In genomic region chr8:120736486-120736885, GRCm38 (mm10) we compare ENCODE assay signal across 9 mouse cellular contexts. TPM values are rescaled to one million over a fixed set of nuclear protein-coding genes. Genes with fewer than 3 reads are reported as not detected.
DNase-seq lines count a peak whose midpoint lies in the region; ATAC-seq and TF ChIP-seq lines count a peak whose summit lies in the region.
"Had no signal": no experiment of that assay in that cellular context is flagged by ENCODE, and none has a peak within 500 bp of the region (broad histone marks: within the 10 kb centered on the region; RNA-seq: fewer than 3 reads in every experiment).

No protein-coding gene starts in this region.

- no peak for ATAC-seq in kidney, embryonic 14.5 days (ENCODE audit: low FRiP score, low TSS enrichment)
- ATAC-seq in lung, postnatal 0 days: peak; percentile 55

- H3K4me3 ChIP-seq in bone marrow, adult 2 months (replicated peaks; ENCODE audit: control insufficient read depth, low read depth, low read length): peak overlapping the region; percentile 78
- H3K4me3 ChIP-seq in kidney, embryonic 14.5 days (ENCODE audit: low read length): peak overlapping the region; percentile 42
- H3K4me3 ChIP-seq in lung, postnatal 0 days (ENCODE audit: low read depth, low read length): peak overlapping the region; percentile 38
- H3K4me3 ChIP-seq in small intestine, adult 2 months (ENCODE audit: low read depth, low read length): peak overlapping the region; percentile 85

- TF ChIP-seq POLR2A in bone marrow, adult 2 months (IDR thresholded peaks at IDR 0.05; ENCODE audit: borderline replicate concordance, control insufficient read depth, low read depth, low read length): no peak
- TF ChIP-seq POLR2A in small intestine, adult 2 months (IDR thresholded peaks at IDR 0.05; ENCODE audit: low read depth, low read length): no peak

- H3K4me2 ChIP-seq in kidney, embryonic 14.5 days (replicated peaks; ENCODE audit: low read depth, low read length): peak overlapping the region; percentile 88
- H3K4me2 ChIP-seq in lung, postnatal 0 days (replicated peaks; ENCODE audit: low read depth, low read length): peak overlapping the region; percentile 69

- peak overlapping the region; percentile 28; the same call in 1 of the 2 replicates for H3K9ac ChIP-seq in kidney, embryonic 14.5 days (ENCODE audit: low read depth, low read length)
- H3K9ac ChIP-seq in lung, postnatal 0 days (replicated peaks; ENCODE audit: low read depth): 0 out of 2 replicates have a peak overlapping the region, but pooled peaks have one; percentile 1

- H3K9me3 ChIP-seq in kidney, embryonic 14.5 days (ENCODE audit: control insufficient read depth, low read length): no peaks in the 10 kb centered on the region
- no peaks in the 10 kb centered on the region for H3K9me3 ChIP-seq in lung, postnatal 0 days (ENCODE audit: low read length)

- peaks cover 21% of the 10 kb centered on the region for H3K27me3 ChIP-seq in kidney, embryonic 14.5 days (ENCODE audit: control insufficient read depth, insufficient read depth, low read length)
- peaks cover 11% of the 10 kb centered on the region; the same call in 1 of the 2 replicates for H3K27me3 ChIP-seq in lung, postnatal 0 days (replicated peaks; ENCODE audit: insufficient read depth, low read length)
- no peaks in the 10 kb centered on the region for H3K27me3 ChIP-seq in small intestine, adult 2 months (ENCODE audit: control insufficient read depth, insufficient read depth, low read length)

- DNase-seq in heart, adult 18-20 months: peak; percentile 54 to 78
- DNase-seq in heart, adult 8-10 months (ENCODE audit: low spot score): no peak
- peak; percentile 48 for DNase-seq in gastrocnemius, postnatal 10 days
- peak; percentile 65 for DNase-seq in lung, postnatal 0 days (ENCODE audit: low spot score)
- no peak for DNase-seq in left cerebral cortex, adult 18-20 months (ENCODE audit: low spot score in 2 of 2)

- peaks cover 1% of the 10 kb centered on the region; the same call in 1 of the 2 replicates for H3K4me1 ChIP-seq in bone marrow, adult 2 months (ENCODE audit: control insufficient read depth, insufficient read depth, low read length)
- H3K4me1 ChIP-seq in kidney, embryonic 14.5 days (ENCODE audit: control insufficient read depth, insufficient read depth, low read length): no peaks in the 10 kb centered on the region
- H3K4me1 ChIP-seq in lung, postnatal 0 days (ENCODE audit: insufficient read depth, low read depth, low read length): peaks cover 8% of the 10 kb centered on the region; the same call in 1 of the 2 replicates
- peaks cover 16% of the 10 kb centered on the region for H3K4me1 ChIP-seq in small intestine, adult 2 months (ENCODE audit: control insufficient read depth, insufficient read depth, insufficient read length, low read length)

- WGBS in bone marrow, adult 2 months: 2% methylated on average over 11 of the region's 11 CpGs
- WGBS in kidney, embryonic 14.5 days: under 1% methylated on average over 11 of the region's 11 CpGs
- WGBS in lung, postnatal 0 days: 4% methylated on average over 11 of the region's 11 CpGs
- under 1% methylated on average over 11 of the region's 11 CpGs for WGBS in small intestine, adult 2 months

- H3K36me3 ChIP-seq in kidney, embryonic 14.5 days (ENCODE audit: control insufficient read depth, insufficient read depth, low read length): no peaks in the 10 kb centered on the region
- no peaks in the 10 kb centered on the region for H3K36me3 ChIP-seq in lung, postnatal 0 days (ENCODE audit: insufficient read depth, low read length)
- H3K36me3 ChIP-seq in small intestine, adult 2 months (ENCODE audit: control insufficient read depth, insufficient read depth, low read length): peaks cover 19% of the 10 kb centered on the region

- peak overlapping the region; percentile 64 for H3K27ac ChIP-seq in bone marrow, adult 2 months (ENCODE audit: control insufficient read depth, insufficient read depth, low read depth, low read length, poor library complexity)
- no peak overlapping the region for H3K27ac ChIP-seq in kidney, embryonic 14.5 days (ENCODE audit: low read depth, low read length)
- no peak overlapping the region for H3K27ac ChIP-seq in lung, postnatal 0 days (ENCODE audit: low read length)
- peak overlapping the region; percentile 97 for H3K27ac ChIP-seq in small intestine, adult 2 months (ENCODE audit: insufficient read depth, low read depth, low read length)

- no peak for TF ChIP-seq EP300 in lung, postnatal 0 days (IDR thresholded peaks at IDR 0.05)

- TF ChIP-seq CTCF in bone marrow, adult 2 months (IDR thresholded peaks at IDR 0.05; ENCODE audit: control insufficient read depth, insufficient read depth, low read length): no peak
- no peak for TF ChIP-seq CTCF in lung, postnatal 0 days (IDR thresholded peaks at IDR 0.05)
- TF ChIP-seq CTCF in small intestine, adult 2 months (IDR thresholded peaks at IDR 0.05; ENCODE audit: extremely low read depth, insufficient read length, insufficient replicate concordance, low read depth, low read length): no peak

RNA-seq across cellular contexts. Expression of gene Irf8, which starts 0.3 kb away (rescaled TPM):
- total RNA-seq in heart, adult 18-20 months (2021): 1 to 10 TPM; 4.8 to 6.9 TPM
- total RNA-seq in heart, adult 8-10 months (2022): 1 to 10 TPM; 2.6 to 4.0 (median 4.0) TPM
- polyA plus RNA-seq in bone marrow, adult 2 months (2011; ENCODE audit: insufficient read depth, insufficient read length, low replicate concordance, missing spikeins): 32.8 and 80.9 TPM in 2 replicates
- 1 to 10 TPM; 2.0 to 2.6 TPM for total RNA-seq in gastrocnemius, postnatal 10 days (2021)
- 5.6 and 5.7 TPM in 2 replicates for polyA plus RNA-seq in kidney, embryonic 14.5 days (2014; fragmentation: Nextera tagmentation; extraction: Ambion mirVana)
- polyA plus RNA-seq in lung, postnatal 0 days (2015; fragmentation: Nextera tagmentation; extraction: Ambion mirVana): 36.0 and 36.4 TPM in 2 replicates
- polyA plus RNA-seq in small intestine, adult 2 months (2012; rRNA removed): 48.7 and 124 TPM in 2 replicates
- 1 to 10 TPM; 4.1 to 4.8 TPM for total RNA-seq in left cerebral cortex, adult 18-20 months (2021)
- total RNA-seq: MEL had no signal

Comparison
In these comparisons a context has a peak if more than half of its experiments do, and no peak if none do; other contexts are left out.
1. DNase-seq: peak in heart, adult 18-20 months (2 of 2), gastrocnemius, postnatal 10 days (single experiment) and lung, postnatal 0 days (single experiment); none in heart, adult 8-10 months (single experiment) and left cerebral cortex, adult 18-20 months (0 of 2).
2. H3K27ac ChIP-seq: peak in bone marrow, adult 2 months (single experiment) and small intestine, adult 2 months (single experiment); none in kidney, embryonic 14.5 days (single experiment) and lung, postnatal 0 days (single experiment).
3. Peak in every context shown above with its lines, with median percentiles within 50 percentile points of each other: H3K4me3 ChIP-seq.